Mouse (Mus musculus): ENCODE data around the gene Hist1h2ae. TPM values are rescaled to one million over a fixed set of nuclear protein-coding genes. Genes with fewer than 3 reads are reported as not detected.
A peak's percentile ranks its signal among the peaks of the same experiment; 100 is the strongest.
"Not testable (repeated sequence)": the region's sequence is repeated elsewhere in the genome, so short reads cannot be mapped to it uniquely, and the experiment has no call there.

Hist1h2ae gene
- polyA plus RNA-seq, 2 experiments: 10.8 to 151 TPM

GRCm38 (mm10) chr13:23595622-23596372 is 24.8 kb upstream of the Hist1h2ae start:
- DNase-seq (ENCODE audit: low read depth in 3 of 3, low spot score in 3 of 3): peak in 2 of 3 experiments; percentile 70 to 74
- peak overlapping the region; percentile 63 for H3K4me2 ChIP-seq (ENCODE audit: low read depth)
- 29% methylated on average over 7 of the region's 7 CpGs for WGBS (ENCODE audit: insufficient replicate concordance)

GRCm38 (mm10) chr13:23595185-23595584 is 24.2 kb upstream of the Hist1h2ae start:
- no peak overlapping the region; a peak in 1 of 4 replicates for H3K4me3 ChIP-seq (ENCODE audit: insufficient read depth in 1 of 2, low read depth in 2 of 2, low read length in 2 of 2)
- H3K4me2 ChIP-seq (ENCODE audit: low read depth): peak overlapping the region; percentile 63
- H3K4me1 ChIP-seq (replicated peaks; ENCODE audit: control insufficient read depth in 2 of 2, insufficient read depth in 2 of 2, low read length in 1 of 2): peaks cover 44 to 48% of the 10 kb centered on the region in 2 experiments
- no peaks in the 10 kb centered on the region for H3K9me3 ChIP-seq (ENCODE audit: control insufficient read depth, low read length)
- no peaks in the 10 kb centered on the region for H3K27me3 ChIP-seq (ENCODE audit: control insufficient read depth, insufficient read depth, low read length)
- peak overlapping the region; percentile 97 for H3K27ac ChIP-seq
- no peaks in the 10 kb centered on the region for H3K36me3 ChIP-seq (replicated peaks; ENCODE audit: control insufficient read depth, insufficient read depth, low read depth)
- H3K9ac ChIP-seq (replicated peaks): peak overlapping the region; percentile 76
- no peak for TF ChIP-seq EP300 (IDR thresholded peaks at IDR 0.05; ENCODE audit: low read depth)
- no peak for TF ChIP-seq CTCF (IDR thresholded peaks at IDR 0.05; ENCODE audit: low read depth)
- peak; percentile 27; the same call in 1 of the 2 replicates for ATAC-seq (ENCODE audit: insufficient read depth)
- DNase-seq (ENCODE audit: low read depth in 3 of 3, low spot score in 3 of 3): no peak
- 14% methylated on average over 2 of the region's 2 CpGs for WGBS (ENCODE audit: insufficient replicate concordance)

More at GRCm38 (mm10) chr13:23595622-23596372, 24.8 kb upstream of the Hist1h2ae start:
- Histone ChIP-seq H3K9ac (replicated peaks) (peak overlapping the region; percentile 76), H3K36me3 (replicated peaks; ENCODE audit: control insufficient read depth, insufficient read depth, low read depth) (no peaks in the 10 kb centered on the region), H3K27ac (peak overlapping the region; percentile 97), H3K4me1 (replicated peaks; ENCODE audit: control insufficient read depth in 2 of 2, insufficient read depth in 2 of 2, low read length in 1 of 2) (peaks cover 44 to 48% of the 10 kb centered on the region in 2 experiments), H3K9me3 (ENCODE audit: control insufficient read depth, low read length) (no peaks in the 10 kb centered on the region), H3K27me3 (ENCODE audit: control insufficient read depth, insufficient read depth, low read length) (no peaks in the 10 kb centered on the region), H3K4me3 (ENCODE audit: insufficient read depth in 1 of 2, low read depth in 2 of 2, low read length in 2 of 2) (peak overlapping the region in 1 of 2 experiments; percentile 10; a peak in 1 of 4 replicates)
- TF ChIP-seq EP300 (IDR thresholded peaks at IDR 0.05; ENCODE audit: low read depth) (peak; percentile 87), CTCF (IDR thresholded peaks at IDR 0.05; ENCODE audit: low read depth) (no peak)
- peak; percentile 94 for ATAC-seq (ENCODE audit: insufficient read depth)

- ATAC-seq (ENCODE audit: insufficient read depth): no peak
These were observed 22.2 kb upstream of the Hist1h2ae start for GRCm38 (mm10) chr13:23593051-23593770.

GRCm38 (mm10) chr13:23592614-23593013 is 21.6 kb upstream of the Hist1h2ae start:
- TF ChIP-seq CTCF (IDR thresholded peaks at IDR 0.05; ENCODE audit: low read depth) (no peak), EP300 (IDR thresholded peaks at IDR 0.05; ENCODE audit: low read depth) (no peak)
- no peaks in the 10 kb centered on the region for H3K9me3 ChIP-seq (ENCODE audit: control insufficient read depth, low read length)
- no peak overlapping the region for H3K4me3 ChIP-seq (ENCODE audit: insufficient read depth in 1 of 2, low read depth in 2 of 2, low read length in 2 of 2)
- peaks cover 43 to 46% of the 10 kb centered on the region in 2 experiments for H3K4me1 ChIP-seq (replicated peaks; ENCODE audit: control insufficient read depth in 2 of 2, insufficient read depth in 2 of 2, low read length in 1 of 2)
- DNase-seq (ENCODE audit: low read depth in 3 of 3, low spot score in 3 of 3): no peak
- 71% methylated on average over 7 of the region's 7 CpGs for WGBS (ENCODE audit: insufficient replicate concordance)
- no peaks in the 10 kb centered on the region for H3K36me3 ChIP-seq (replicated peaks; ENCODE audit: control insufficient read depth, insufficient read depth, low read depth)
- peak overlapping the region; percentile 78 for H3K27ac ChIP-seq
- no peak for ATAC-seq (ENCODE audit: insufficient read depth)
- H3K9ac ChIP-seq (replicated peaks): peak overlapping the region; percentile 49
- no peak overlapping the region; the same call in 1 of the 2 replicates for H3K4me2 ChIP-seq (ENCODE audit: low read depth)
- no peaks in the 10 kb centered on the region for H3K27me3 ChIP-seq (ENCODE audit: control insufficient read depth, insufficient read depth, low read length)

More at GRCm38 (mm10) chr13:23593051-23593770, 22.2 kb upstream of the Hist1h2ae start:
- no peak overlapping the region for H3K4me3 ChIP-seq (ENCODE audit: insufficient read depth in 1 of 2, low read depth in 2 of 2, low read length in 2 of 2)
- WGBS (ENCODE audit: insufficient replicate concordance): 8% methylated on average over 5 of the region's 5 CpGs
- H3K4me1 ChIP-seq (replicated peaks; ENCODE audit: control insufficient read depth in 2 of 2, insufficient read depth in 2 of 2, low read length in 1 of 2): peaks cover 44 to 48% of the 10 kb centered on the region in 2 experiments
- peak overlapping the region; percentile 78 for H3K27ac ChIP-seq
- H3K9ac ChIP-seq (replicated peaks): peak overlapping the region; percentile 49
- no peaks in the 10 kb centered on the region for H3K9me3 ChIP-seq (ENCODE audit: control insufficient read depth, low read length)
- TF ChIP-seq CTCF (IDR thresholded peaks at IDR 0.05; ENCODE audit: low read depth): no peak
- no peak for TF ChIP-seq EP300 (IDR thresholded peaks at IDR 0.05; ENCODE audit: low read depth)
- H3K36me3 ChIP-seq (replicated peaks; ENCODE audit: control insufficient read depth, insufficient read depth, low read depth): no peaks in the 10 kb centered on the region
- H3K27me3 ChIP-seq (ENCODE audit: control insufficient read depth, insufficient read depth, low read length): no peaks in the 10 kb centered on the region
- H3K4me2 ChIP-seq (ENCODE audit: low read depth): peak overlapping the region; percentile 29
- DNase-seq (ENCODE audit: low read depth in 3 of 3, low spot score in 3 of 3): no peak

- DNase-seq (ENCODE audit: low read depth in 3 of 3, low spot score in 3 of 3); H3K9me3 ChIP-seq (ENCODE audit: control insufficient read depth, low read length); H3K9ac ChIP-seq (replicated peaks); H3K27ac ChIP-seq; H3K36me3 ChIP-seq (replicated peaks; ENCODE audit: control insufficient read depth, insufficient read depth, low read depth); ATAC-seq (ENCODE audit: insufficient read depth); H3K4me3 ChIP-seq (ENCODE audit: insufficient read depth in 1 of 2, low read depth in 2 of 2, low read length in 2 of 2); H3K4me2 ChIP-seq (ENCODE audit: low read depth); H3K27me3 ChIP-seq (ENCODE audit: control insufficient read depth, insufficient read depth, low read length): not testable (repeated sequence)
- WGBS (ENCODE audit: insufficient replicate concordance): 50% methylated on average over 7 of the region's 7 CpGs
- peaks cover 42% of the 10 kb centered on the region in 2 experiments for H3K4me1 ChIP-seq (replicated peaks; ENCODE audit: control insufficient read depth in 2 of 2, insufficient read depth in 2 of 2, low read length in 1 of 2)
These were observed 20.9 kb upstream of the Hist1h2ae start for GRCm38 (mm10) chr13:23591886-23592285.

Measured in liver, embryonic 14.5 days (tissue).